Mouse (Mus musculus): ENCODE data around the gene Bhlhe40.
A peak's percentile ranks its signal among the peaks of the same experiment; 100 is the strongest.

The Bhlhe40 gene

GRCm38 (mm10) chr6:108694965-108695724 is 34.7 kb downstream of the Bhlhe40 start:
- no peak for DNase-seq (ENCODE audit: low spot score)

GRCm38 (mm10) chr6:108695844-108696821 is 35.7 kb downstream of the Bhlhe40 start:
- peak; percentile 34 for DNase-seq (ENCODE audit: low spot score)

GRCm38 (mm10) chr6:108696822-108697202 is 36.4 kb downstream of the Bhlhe40 start:
- DNase-seq (ENCODE audit: low spot score) = no peak

- no peak for DNase-seq (ENCODE audit: low spot score)
These were observed 36.9 kb downstream of the Bhlhe40 start for GRCm38 (mm10) chr6:108697345-108697744.

GRCm38 (mm10) chr6:108698343-108698870 is 38.0 kb downstream of the Bhlhe40 start:
- DNase-seq (ENCODE audit: low spot score) = no peak

- DNase-seq (ENCODE audit: low spot score) = no peak
These were observed 39.2 kb downstream of the Bhlhe40 start for GRCm38 (mm10) chr6:108699679-108700078.

- DNase-seq (ENCODE audit: low spot score) = no peak
These were observed 40.4 kb downstream of the Bhlhe40 start for GRCm38 (mm10) chr6:108700638-108701343.

- DNase-seq (ENCODE audit: low spot score) = no peak
These were observed 42.2 kb downstream of the Bhlhe40 start for GRCm38 (mm10) chr6:108702648-108703047.

GRCm38 (mm10) chr6:108703085-108703484 is 42.7 kb downstream of the Bhlhe40 start:
- DNase-seq (ENCODE audit: low spot score) = no peak

GRCm38 (mm10) chr6:108704316-108705080 is 44.1 kb downstream of the Bhlhe40 start:
- peak; percentile 39 for DNase-seq (ENCODE audit: low spot score)

- DNase-seq (ENCODE audit: low spot score) = no peak
These were observed 45.5 kb downstream of the Bhlhe40 start for GRCm38 (mm10) chr6:108705957-108706356.

GRCm38 (mm10) chr6:108706994-108707645 is 46.7 kb downstream of the Bhlhe40 start:
- DNase-seq (ENCODE audit: low spot score) = no peak

- DNase-seq (ENCODE audit: low spot score) = no peak
These were observed 48.7 kb downstream of the Bhlhe40 start for GRCm38 (mm10) chr6:108709131-108709470.

- peak; percentile 90 for DNase-seq (ENCODE audit: low spot score)
These were observed 49.2 kb downstream of the Bhlhe40 start for GRCm38 (mm10) chr6:108709471-108710231.

GRCm38 (mm10) chr6:108710667-108711066 is 50.2 kb downstream of the Bhlhe40 start:
- no peak for DNase-seq (ENCODE audit: low spot score)

- DNase-seq (ENCODE audit: low spot score) = no peak
These were observed 50.9 kb downstream of the Bhlhe40 start for GRCm38 (mm10) chr6:108711192-108711964.

GRCm38 (mm10) chr6:108712148-108712547 is 51.7 kb downstream of the Bhlhe40 start:
- DNase-seq (ENCODE audit: low spot score) = no peak

- DNase-seq (ENCODE audit: low spot score) = no peak
These were observed 52.9 kb downstream of the Bhlhe40 start for GRCm38 (mm10) chr6:108713175-108713974.

Data from lung, postnatal 25 days (tissue).